Mouse (Mus musculus) testis, adult 2 months (tissue): Measurements from ENCODE around the gene Utp14a. TPM values are rescaled to one million over a fixed set of nuclear protein-coding genes. Genes with fewer than 3 reads are reported as not detected.
A peak's percentile ranks its signal among the peaks of the same experiment; 100 is the strongest.
"Not testable (repeated sequence)": the region's sequence is repeated elsewhere in the genome, so short reads cannot be mapped to it uniquely, and the experiment has no call there.

Source experiments
- H3K27ac ChIP-seq: fragments of 200-500 bp; 2 replicates; pipeline ENCODE4 v1.5.1; 2012; ENCODE audit warnings: low read depth, low read length; ENCODE audit not compliant: control insufficient read depth, insufficient read depth
- H3K27me3 ChIP-seq: fragments of 200-500 bp; 2 replicates; pipeline ENCODE4 v1.6.1; 2012; ENCODE audit warnings: mild to moderate bottlenecking, low read length, moderate library complexity; ENCODE audit not compliant: control insufficient read depth, insufficient read depth
- H3K36me3 ChIP-seq: fragments of 200-500 bp; 2 replicates; pipeline ENCODE4 v1.6.1; 2012; ENCODE audit warnings: mild to moderate bottlenecking, low read length; ENCODE audit not compliant: control insufficient read depth, insufficient read depth
- H3K4me1 ChIP-seq: fragments of 200-500 bp; 2 replicates; pipeline ENCODE4 v1.6.1; 2012; ENCODE audit warnings: low read length; ENCODE audit not compliant: control insufficient read depth, insufficient read depth
- H3K4me3 ChIP-seq: fragments of 200-500 bp; 2 replicates; pipeline ENCODE4 v1.5.1; 2012; ENCODE audit warnings: low read depth, mild to moderate bottlenecking, low read length, moderate library complexity, mixed read lengths; ENCODE audit not compliant: control insufficient read depth
- CTCF ChIP-seq: fragments of 200-500 bp; IDR thresholded peaks from 2 replicates; pipeline ENCODE4 v1.5.1; 2012; ENCODE audit warnings: low read depth, mild to moderate bottlenecking, inconsistent platforms, low read length, moderate library complexity; ENCODE audit not compliant: control insufficient read depth, insufficient read depth, insufficient replicate concordance
- POLR2A ChIP-seq: fragments of 200-500 bp; IDR thresholded peaks from 2 replicates; pipeline ENCODE4 v1.6.1; 2012; ENCODE audit warnings: low read depth, mild to moderate bottlenecking, inconsistent platforms, low read length, moderate library complexity; ENCODE audit not compliant: control insufficient read depth
- polyA plus RNA-seq: library from polyadenylated mRNA; depleted of rRNA; stranded (reverse); fragments of >200 nt; gene quantifications from 2 replicates; pipeline ENCODE4 v1.2.3, GENCODE M21; 2012; rRNA removed

Utp14a gene
- 2.1 and 2.3 TPM in 2 replicates for polyA plus RNA-seq

- Histone ChIP-seq H3K27me3 (no peaks in the 10 kb centered on the region), H3K36me3 (no peaks in the 10 kb centered on the region), H3K4me3 (peak within 1 kb of the TSS; percentile 88), H3K4me1 (peaks cover 2% of the 10 kb centered on the region; the same call in 1 of the 2 replicates), H3K27ac (peak within 1 kb of the TSS; percentile 57)
- TF ChIP-seq POLR2A (peak; percentile 33; the same call in 1 of the 2 replicates), CTCF (no peak)
Observed at GRCm38 (mm10) chrX:48256468-48257007, at the start of gene Utp14a. TSS of gene Utp14a (plus strand) at chrX:48256862.

- H3K36me3 ChIP-seq, result no peaks in the 10 kb centered on the region
- 0 out of 2 replicates have a peak, but pooled peaks cover 2% of the 10 kb centered on the region for H3K4me1 ChIP-seq
- H3K4me3 ChIP-seq, result peak overlapping the region; percentile 86
- TF ChIP-seq POLR2A (no peak), CTCF (no peak)
- peak overlapping the region; percentile 7; the same call in 1 of the 2 replicates for H3K27ac ChIP-seq
- no peaks in the 10 kb centered on the region for H3K27me3 ChIP-seq
Observed at GRCm38 (mm10) chrX:48207761-48208487, 48.7 kb upstream of the Utp14a start.

- H3K4me3 ChIP-seq, result peak within 1 kb of the TSS; percentile 86
- H3K27ac ChIP-seq, result peak within 1 kb of the TSS; percentile 18
- H3K27me3 ChIP-seq, result no peaks in the 10 kb centered on the region
- H3K4me1 ChIP-seq, result 0 out of 2 replicates have a peak, but pooled peaks cover 2% of the 10 kb centered on the region
- H3K36me3 ChIP-seq, result no peaks in the 10 kb centered on the region
- TF ChIP-seq CTCF (no peak), POLR2A (peak; percentile 51)
Observed at GRCm38 (mm10) chrX:48208519-48209185, 48.0 kb upstream of the Utp14a start, which contains the start of gene Zdhhc9. TSS of gene Zdhhc9 (minus strand) at chrX:48208878.

- not testable (repeated sequence) for H3K36me3 ChIP-seq, H3K27ac ChIP-seq, H3K4me1 ChIP-seq, H3K4me3 ChIP-seq, H3K27me3 ChIP-seq
Observed at GRCm38 (mm10) chrX:48209746-48210145, 46.9 kb upstream of the Utp14a start.

- Histone ChIP-seq H3K4me3 (no peak overlapping the region), H3K27ac (no peak overlapping the region), H3K36me3 (no peaks in the 10 kb centered on the region), H3K27me3 (no peaks in the 10 kb centered on the region), H3K4me1 (no peaks in the 10 kb centered on the region)
- TF ChIP-seq POLR2A (no peak), CTCF (no peak)
Observed at GRCm38 (mm10) chrX:48219468-48219867, 37.2 kb upstream of the Utp14a start.

- H3K4me3 ChIP-seq, result no peak overlapping the region
- H3K4me1 ChIP-seq, result no peaks in the 10 kb centered on the region
- H3K27me3 ChIP-seq, result no peaks in the 10 kb centered on the region
- no peaks in the 10 kb centered on the region for H3K36me3 ChIP-seq
- TF ChIP-seq POLR2A (no peak), CTCF (no peak)
- H3K27ac ChIP-seq, result no peak overlapping the region
Observed at GRCm38 (mm10) chrX:48222706-48223105, 34.0 kb upstream of the Utp14a start.

GRCm38 (mm10) chrX:48226225-48226624 lies 30.4 kb upstream of the Utp14a start:
- Histone ChIP-seq H3K27ac (no peak overlapping the region), H3K36me3 (no peaks in the 10 kb centered on the region), H3K27me3 (no peaks in the 10 kb centered on the region), H3K4me1 (no peaks in the 10 kb centered on the region), H3K4me3 (no peak overlapping the region)
- TF ChIP-seq CTCF, result no peak
- TF ChIP-seq POLR2A, result no peak
